Mouse (Mus musculus) T-helper 1 cell (primary cell): ENCODE data around the gene Taf13.

Experiments used
- in situ Hi-C: fragments of 300-600 bp; cut with MboI, MseI; formaldehyde crosslinking; loops from one replicate; pipeline ENCODE4 v1.15.1; 2025; ENCODE audit warnings: high pct_unique_total_duplicates

Gene Taf13

GRCm38 (mm10) chr3:108571443-108572294 lies at the start of gene Taf13:
Taf13 (plus strand) TSS chr3:108571698.
- in situ Hi-C loops, result no loop called here

- in situ Hi-C loops, result no loop called here
These were observed 48.1 kb upstream of the Taf13 start for GRCm38 (mm10) chr3:108523415-108523814.

GRCm38 (mm10) chr3:108528489-108528888 lies 43.0 kb upstream of the Taf13 start:
- in situ Hi-C loops, result no loop called here

- in situ Hi-C loops, result no loop called here
These were observed 38.2 kb upstream of the Taf13 start for GRCm38 (mm10) chr3:108533114-108533885.

GRCm38 (mm10) chr3:108533951-108534350 lies 37.5 kb upstream of the Taf13 start, which contains the start of gene 1700013F07Rik:
1700013F07Rik (plus strand) TSS chr3:108534150.
- in situ Hi-C loops, result no loop called here

- in situ Hi-C loops, result no loop called here
These were observed 35.5 kb upstream of the Taf13 start for GRCm38 (mm10) chr3:108535896-108536516.

- in situ Hi-C loops, result no loop called here
These were observed 34.8 kb upstream of the Taf13 start, which contains the start of gene 5330417C22Rik for GRCm38 (mm10) chr3:108536517-108537260. 5330417C22Rik (minus strand) TSS chr3:108536536.

- in situ Hi-C loops, result no loop called here
These were observed 34.2 kb upstream of the Taf13 start for GRCm38 (mm10) chr3:108537303-108537702.

- in situ Hi-C loops, result no loop called here
These were observed 29.2 kb upstream of the Taf13 start for GRCm38 (mm10) chr3:108542299-108542698.

GRCm38 (mm10) chr3:108554111-108554561 lies 17.4 kb upstream of the Taf13 start:
- in situ Hi-C loops, result no loop called here

GRCm38 (mm10) chr3:108554587-108555312 lies 16.7 kb upstream of the Taf13 start:
- in situ Hi-C loops, result no loop called here

GRCm38 (mm10) chr3:108557888-108558287 lies 13.6 kb upstream of the Taf13 start:
- in situ Hi-C loops, result no loop called here

GRCm38 (mm10) chr3:108562133-108562730 lies 9.3 kb upstream of the Taf13 start, which contains the start of gene Tmem167b:
Tmem167b (minus strand) TSS chr3:108562466.
- in situ Hi-C loops, result loop anchor here (10.0 kb wide), 1 partner anchor 157 kb away; no protein-coding TSS in a partner anchor

GRCm38 (mm10) chr3:108562777-108563271 lies 8.7 kb upstream of the Taf13 start:
- in situ Hi-C loops, result loop anchor here (10.0 kb wide), 1 partner anchor 158 kb away; no protein-coding TSS in a partner anchor

- in situ Hi-C loops, result loop anchor here (10.0 kb wide), 1 partner anchor 159 kb away; no protein-coding TSS in a partner anchor
These were observed 8.2 kb upstream of the Taf13 start for GRCm38 (mm10) chr3:108563309-108563708.

- in situ Hi-C loops, result loop anchor here (10.0 kb wide), 1 partner anchor 163 kb away; no protein-coding TSS in a partner anchor
These were observed 3.3 kb upstream of the Taf13 start for GRCm38 (mm10) chr3:108567990-108568877.

GRCm38 (mm10) chr3:108569636-108570035 lies 1.9 kb upstream of the Taf13 start:
- in situ Hi-C loops, result loop anchor here (10.0 kb wide), 1 partner anchor 165 kb away; no protein-coding TSS in a partner anchor

GRCm38 (mm10) chr3:108570813-108571212 lies 685 bp upstream of the Taf13 start:
- in situ Hi-C loops, result no loop called here
